Mouse (Mus musculus) gastrocnemius, adult 8-10 months (tissue): ENCODE results near the gene Tmem63b. TPM values are rescaled to one million over a fixed set of nuclear protein-coding genes. Genes with fewer than 3 reads are reported as not detected.
A peak's percentile ranks its signal among the peaks of the same experiment; 100 is the strongest.

Source experiments
- DNase-seq, 2 experiments: peaks; one replicate each; pipeline ENCODE4 v3.0.0; 2022; ENCODE audit warnings: low spot score in 2 of 2
- total RNA-seq, 4 experiments: library from RNA; stranded (reverse); gene quantifications; 2 replicates each; pipeline ENCODE4 v1.2.4; 2022

The Tmem63b gene
- total RNA-seq = 10 to 100 TPM; 65.5 to 74.0 (median 68.3) TPM

GRCm38 (mm10) chr17:45686716-45687115, at the start of gene Tmem63b:
TSS of gene Tmem63b (minus strand) at chr17:45686905.
- no peak for DNase-seq

- peak; percentile 75 to 76 for DNase-seq
These were observed 48.9 kb upstream of the Tmem63b start for GRCm38 (mm10) chr17:45735382-45736310.

GRCm38 (mm10) chr17:45734881-45735280, 48.2 kb upstream of the Tmem63b start:
- DNase-seq = no peak

- DNase-seq = no peak
These were observed 47.6 kb upstream of the Tmem63b start for GRCm38 (mm10) chr17:45734333-45734732.

GRCm38 (mm10) chr17:45733735-45734301, 47.1 kb upstream of the Tmem63b start, which contains the start of gene 1600014C23Rik:
TSS of gene 1600014C23Rik (minus strand) at chr17:45733844.
- DNase-seq = peak in 1 of 2 experiments; percentile 44

- no peak for DNase-seq
These were observed 46.5 kb upstream of the Tmem63b start for GRCm38 (mm10) chr17:45733038-45733734.

- DNase-seq = peak; percentile 82 to 86
These were observed 44.6 kb upstream of the Tmem63b start for GRCm38 (mm10) chr17:45731172-45731864.

GRCm38 (mm10) chr17:45730696-45731095, 44.0 kb upstream of the Tmem63b start:
- no peak for DNase-seq

- DNase-seq = no peak
These were observed 42.7 kb upstream of the Tmem63b start for GRCm38 (mm10) chr17:45729387-45729786.

GRCm38 (mm10) chr17:45727983-45728723, 41.4 kb upstream of the Tmem63b start:
- DNase-seq = peak in 1 of 2 experiments; percentile 39

- DNase-seq = no peak
These were observed 40.8 kb upstream of the Tmem63b start for GRCm38 (mm10) chr17:45727481-45727880.

GRCm38 (mm10) chr17:45726249-45726648, 39.5 kb upstream of the Tmem63b start:
- no peak for DNase-seq

- DNase-seq = no peak
These were observed 37.8 kb upstream of the Tmem63b start for GRCm38 (mm10) chr17:45724574-45724921.

- peak; percentile 65 to 70 for DNase-seq
These were observed 37.2 kb upstream of the Tmem63b start for GRCm38 (mm10) chr17:45723732-45724573.

- peak in 1 of 2 experiments; percentile 57 for DNase-seq
These were observed 31.6 kb upstream of the Tmem63b start for GRCm38 (mm10) chr17:45718323-45718722.

GRCm38 (mm10) chr17:45711525-45711924, 24.8 kb upstream of the Tmem63b start:
- no peak for DNase-seq

- DNase-seq = no peak
These were observed 23.7 kb upstream of the Tmem63b start for GRCm38 (mm10) chr17:45710407-45710806.

- no peak for DNase-seq
These were observed 23.1 kb upstream of the Tmem63b start for GRCm38 (mm10) chr17:45709829-45710228.

- DNase-seq = no peak
These were observed 21.5 kb upstream of the Tmem63b start for GRCm38 (mm10) chr17:45708179-45708578.

- DNase-seq = no peak
These were observed 20.7 kb upstream of the Tmem63b start for GRCm38 (mm10) chr17:45707376-45707775.
